Mouse (Mus musculus): ENCODE data around the gene Spint4. TPM values are rescaled to one million over a fixed set of nuclear protein-coding genes. Genes with fewer than 3 reads are reported as not detected.
"Not testable (repeated sequence)": the region's sequence is repeated elsewhere in the genome, so short reads cannot be mapped to it uniquely, and the experiment has no call there.

The Spint4 gene
- polyA plus RNA-seq, 1 experiment from 2014 or later, result not detected

- H3K36me3 ChIP-seq (replicated peaks), result no peaks in the 10 kb centered on the region
- no peak overlapping the region for H3K9ac ChIP-seq
- WGBS, result 87% methylated on average over 5 of the region's 5 CpGs
- no peaks in the 10 kb centered on the region for H3K4me1 ChIP-seq
- H3K9me3 ChIP-seq, result no peaks in the 10 kb centered on the region
- no peak overlapping the region for H3K4me2 ChIP-seq
- H3K27ac ChIP-seq, result no peak overlapping the region
- no peak for ATAC-seq (replicated peaks)
- no peak overlapping the region for H3K4me3 ChIP-seq
- H3K27me3 ChIP-seq (replicated peaks), result no peaks in the 10 kb centered on the region
Observed at GRCm38 (mm10) chr2:164700959-164701358, 2.7 kb downstream of the Spint4 start.

GRCm38 (mm10) chr2:164701761-164702160 lies 3.5 kb downstream of the Spint4 start:
- 83% methylated on average over 5 of the region's 5 CpGs for WGBS
- no peaks in the 10 kb centered on the region for H3K4me1 ChIP-seq
- H3K9me3 ChIP-seq, result no peaks in the 10 kb centered on the region
- no peak overlapping the region for H3K27ac ChIP-seq
- no peak for ATAC-seq (replicated peaks)
- H3K9ac ChIP-seq, result no peak overlapping the region
- no peaks in the 10 kb centered on the region for H3K27me3 ChIP-seq (replicated peaks)
- no peak overlapping the region for H3K4me3 ChIP-seq
- no peaks in the 10 kb centered on the region for H3K36me3 ChIP-seq (replicated peaks)
- H3K4me2 ChIP-seq, result no peak overlapping the region

DNA sequence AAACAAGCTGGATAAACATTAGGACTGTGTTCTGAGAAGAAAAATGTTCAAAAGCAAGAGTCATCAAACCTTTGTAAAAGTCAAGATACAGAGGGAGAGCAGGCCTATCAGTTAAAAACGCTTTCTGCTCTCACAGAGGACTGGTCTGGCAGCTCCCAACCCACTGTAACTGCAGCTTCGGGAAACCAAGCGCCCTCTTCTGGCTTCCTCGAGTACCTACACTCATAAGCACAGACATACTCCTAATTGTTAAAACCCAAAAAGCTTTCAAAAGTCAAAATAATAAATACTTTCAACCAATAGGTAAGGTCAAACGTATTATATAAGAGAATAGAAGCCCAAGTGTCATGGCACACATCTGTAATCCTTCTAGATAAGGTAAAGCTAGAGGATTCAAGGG lies 5.9 kb downstream of the Spint4 start:
- H3K9ac ChIP-seq, result no peak overlapping the region
- no peak overlapping the region for H3K4me2 ChIP-seq
- H3K27me3 ChIP-seq (replicated peaks), result no peaks in the 10 kb centered on the region
- no peak for ATAC-seq (replicated peaks)
- no peaks in the 10 kb centered on the region for H3K36me3 ChIP-seq (replicated peaks)
- no peaks in the 10 kb centered on the region for H3K4me1 ChIP-seq
- H3K27ac ChIP-seq, result no peak overlapping the region
- no peaks in the 10 kb centered on the region for H3K9me3 ChIP-seq
- H3K4me3 ChIP-seq, result no peak overlapping the region
- WGBS, result 80% methylated on average over 5 of the region's 5 CpGs

GRCm38 (mm10) chr2:164705328-164705727 lies 7.0 kb downstream of the Spint4 start:
- Histone ChIP-seq H3K9ac (no peak overlapping the region), H3K4me1 (no peaks in the 10 kb centered on the region), H3K36me3 (replicated peaks) (no peaks in the 10 kb centered on the region), H3K9me3 (no peaks in the 10 kb centered on the region), H3K4me2 (no peak overlapping the region), H3K4me3 (no peak overlapping the region), H3K27ac (no peak overlapping the region), H3K27me3 (replicated peaks) (no peaks in the 10 kb centered on the region)
- ATAC-seq (replicated peaks), result no peak
- 90% methylated on average over 6 of the region's 6 CpGs for WGBS

DNA sequence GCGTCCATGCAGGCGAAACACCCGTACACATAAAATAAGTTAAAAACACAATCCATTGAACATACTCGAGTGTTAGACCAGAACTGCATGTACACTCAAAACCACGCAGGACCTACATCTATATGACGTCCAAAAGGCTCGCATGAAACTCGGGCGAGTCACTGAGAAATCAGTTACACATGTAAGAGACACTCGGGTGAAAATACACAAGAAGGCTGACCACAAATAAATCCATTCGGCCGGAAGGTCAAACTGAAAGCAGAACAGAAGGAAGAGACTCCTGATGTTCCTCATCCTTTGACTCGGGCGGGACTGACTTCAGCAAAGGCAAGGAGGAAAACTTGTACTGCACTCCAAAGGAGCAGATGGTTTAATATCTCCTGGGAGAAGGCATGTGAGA lies 7.7 kb downstream of the Spint4 start:
- no peak overlapping the region for H3K4me2 ChIP-seq
- H3K27me3 ChIP-seq (replicated peaks), result no peaks in the 10 kb centered on the region
- H3K9ac ChIP-seq, result no peak overlapping the region
- H3K4me1 ChIP-seq, result no peaks in the 10 kb centered on the region
- no peaks in the 10 kb centered on the region for H3K36me3 ChIP-seq (replicated peaks)
- no peak overlapping the region for H3K27ac ChIP-seq
- ATAC-seq (replicated peaks), result no peak
- no peaks in the 10 kb centered on the region for H3K9me3 ChIP-seq
- 90% methylated on average over 14 of the region's 14 CpGs for WGBS
- no peak overlapping the region for H3K4me3 ChIP-seq

DNA sequence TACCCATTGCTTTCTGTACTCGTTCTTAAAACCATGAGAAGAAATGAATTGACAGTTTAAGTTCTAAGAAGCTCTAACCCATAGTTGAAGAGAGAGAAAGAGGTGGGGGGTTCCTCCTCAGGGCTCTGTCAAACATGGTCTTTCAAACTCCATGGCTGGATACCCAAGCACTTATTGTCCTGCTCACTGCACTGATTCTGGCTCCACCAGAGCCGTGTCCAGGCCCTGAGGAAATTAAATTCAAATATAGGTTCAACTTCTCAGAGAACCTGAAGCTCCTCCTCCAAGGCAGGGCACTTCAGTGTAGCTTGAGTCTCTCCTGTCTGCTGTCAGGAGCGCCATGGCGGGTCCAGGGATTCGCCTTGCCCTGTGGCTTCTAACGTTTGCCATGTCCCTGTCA lies 16.7 kb downstream of the Spint4 start, which contains the start of gene Spint5:
Gene Spint5, plus strand, starts transcription at position 301 of the 400 bp plus-strand sequence.
- Histone ChIP-seq H3K36me3 (replicated peaks) (no peaks in the 10 kb centered on the region), H3K4me1 (no peaks in the 10 kb centered on the region), H3K9me3 (no peaks in the 10 kb centered on the region), H3K9ac (no peak within 1 kb of the TSS), H3K27me3 (replicated peaks) (no peaks in the 10 kb centered on the region), H3K4me3 (no peak within 1 kb of the TSS), H3K27ac (no peak within 1 kb of the TSS), H3K4me2 (no peak within 1 kb of the TSS)
- no peak for ATAC-seq (replicated peaks)
- WGBS, result 80% methylated on average over 6 of the region's 6 CpGs

- not testable (repeated sequence) for H3K4me2 ChIP-seq; H3K9ac ChIP-seq; H3K36me3 ChIP-seq (replicated peaks); H3K9me3 ChIP-seq; H3K4me3 ChIP-seq; ATAC-seq (replicated peaks); H3K27ac ChIP-seq; H3K4me1 ChIP-seq; H3K27me3 ChIP-seq (replicated peaks)
- 93% methylated on average over 23 of the region's 23 CpGs for WGBS
Observed at GRCm38 (mm10) chr2:164716194-164716786, 18.0 kb downstream of the Spint4 start.

GRCm38 (mm10) chr2:164723276-164723675 lies 25.0 kb downstream of the Spint4 start:
- no peak overlapping the region for H3K9ac ChIP-seq
- no peak overlapping the region for H3K27ac ChIP-seq
- H3K27me3 ChIP-seq (replicated peaks), result no peaks in the 10 kb centered on the region
- H3K4me3 ChIP-seq, result no peak overlapping the region
- ATAC-seq (replicated peaks), result no peak
- H3K4me1 ChIP-seq, result no peaks in the 10 kb centered on the region
- 66% methylated on average over 4 of the region's 4 CpGs for WGBS
- H3K9me3 ChIP-seq, result no peaks in the 10 kb centered on the region
- no peaks in the 10 kb centered on the region for H3K36me3 ChIP-seq (replicated peaks)
- no peak overlapping the region for H3K4me2 ChIP-seq

DNA sequence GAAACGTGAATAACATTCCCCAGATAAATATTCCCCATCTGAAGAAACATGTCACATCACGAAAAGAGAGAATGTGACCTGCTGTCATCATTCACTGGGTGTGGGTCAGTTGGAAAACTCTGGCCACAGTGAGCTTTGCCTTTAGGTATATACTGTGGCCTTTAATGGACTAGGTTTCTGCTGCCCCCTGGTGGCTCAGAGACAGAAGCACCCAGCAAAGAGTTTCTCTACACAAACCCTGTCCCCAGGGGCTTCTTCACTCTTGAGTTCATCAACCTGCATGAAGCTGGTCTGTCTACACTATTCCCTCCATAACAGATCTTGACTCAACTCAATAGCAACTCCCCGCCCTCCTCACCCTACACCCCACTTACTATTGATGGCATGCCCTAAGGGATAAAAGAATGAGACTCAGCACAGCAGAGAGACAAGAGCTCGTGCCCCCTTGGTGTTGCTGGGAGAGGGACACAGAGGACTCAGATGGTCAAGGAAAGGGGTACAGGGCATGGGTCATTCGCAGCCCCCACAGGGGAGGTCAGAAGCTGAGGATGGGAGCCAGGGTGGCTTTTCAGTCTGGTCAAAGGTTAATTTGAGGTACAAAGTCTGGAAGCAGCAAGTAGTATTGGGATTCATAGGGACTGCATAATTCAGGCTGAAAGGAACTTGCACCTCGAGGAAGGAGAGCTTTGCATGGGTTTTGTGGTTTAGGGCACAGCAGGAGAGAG lies 27.8 kb downstream of the Spint4 start:
- WGBS, result 21% methylated on average over 6 of the region's 6 CpGs
- Histone ChIP-seq H3K9me3 (no peaks in the 10 kb centered on the region), H3K36me3 (replicated peaks) (no peaks in the 10 kb centered on the region), H3K9ac (no peak overlapping the region), H3K4me3 (no peak overlapping the region), H3K4me2 (no peak overlapping the region), H3K4me1 (no peaks in the 10 kb centered on the region), H3K27me3 (replicated peaks) (no peaks in the 10 kb centered on the region), H3K27ac (no peak overlapping the region)
- ATAC-seq (replicated peaks), result no peak

GRCm38 (mm10) chr2:164731719-164732118 lies 33.4 kb downstream of the Spint4 start:
- Histone ChIP-seq H3K27ac (no peak overlapping the region), H3K9ac (no peak overlapping the region), H3K4me1 (no peaks in the 10 kb centered on the region), H3K36me3 (replicated peaks) (no peaks in the 10 kb centered on the region), H3K9me3 (no peaks in the 10 kb centered on the region), H3K4me3 (no peak overlapping the region), H3K4me2 (no peak overlapping the region), H3K27me3 (replicated peaks) (no peaks in the 10 kb centered on the region)
- no peak for ATAC-seq (replicated peaks)
- WGBS, result 86% methylated on average over 5 of the region's 5 CpGs

GRCm38 (mm10) chr2:164733259-164733658 lies 35.0 kb downstream of the Spint4 start:
- no peaks in the 10 kb centered on the region for H3K4me1 ChIP-seq
- no peak overlapping the region for H3K4me3 ChIP-seq
- H3K9ac ChIP-seq, result no peak overlapping the region
- no peaks in the 10 kb centered on the region for H3K27me3 ChIP-seq (replicated peaks)
- H3K27ac ChIP-seq, result no peak overlapping the region
- 93% methylated on average over 2 of the region's 2 CpGs for WGBS
- H3K36me3 ChIP-seq (replicated peaks), result no peaks in the 10 kb centered on the region
- no peaks in the 10 kb centered on the region for H3K9me3 ChIP-seq
- no peak for ATAC-seq (replicated peaks)
- no peak overlapping the region for H3K4me2 ChIP-seq

DNA sequence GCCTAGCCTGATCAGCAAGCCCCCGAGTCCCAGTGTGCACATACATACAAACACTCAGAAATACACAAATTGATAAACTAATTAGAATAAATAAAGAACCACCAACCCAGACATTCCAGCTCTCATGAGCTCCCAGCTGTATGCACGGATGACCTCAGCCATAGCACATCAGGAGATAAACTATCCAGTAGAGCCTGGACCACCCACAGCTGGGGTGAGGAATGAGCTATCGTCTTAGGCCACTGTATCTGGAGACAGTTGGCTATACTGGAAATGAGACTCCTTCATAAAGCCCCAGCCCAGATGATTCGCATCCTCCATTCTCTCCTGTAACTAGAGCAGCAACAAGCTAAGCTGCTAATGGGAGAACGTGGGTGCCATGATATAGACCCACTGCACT lies 36.5 kb downstream of the Spint4 start:
- no peaks in the 10 kb centered on the region for H3K4me1 ChIP-seq
- H3K9ac ChIP-seq, result no peak overlapping the region
- no peaks in the 10 kb centered on the region for H3K36me3 ChIP-seq (replicated peaks)
- H3K27me3 ChIP-seq (replicated peaks), result no peaks in the 10 kb centered on the region
- H3K4me2 ChIP-seq, result no peak overlapping the region
- no peak overlapping the region for H3K4me3 ChIP-seq
- H3K9me3 ChIP-seq, result no peaks in the 10 kb centered on the region
- WGBS, result 90% methylated on average over 5 of the region's 5 CpGs
- no peak overlapping the region for H3K27ac ChIP-seq
- no peak for ATAC-seq (replicated peaks)

DNA sequence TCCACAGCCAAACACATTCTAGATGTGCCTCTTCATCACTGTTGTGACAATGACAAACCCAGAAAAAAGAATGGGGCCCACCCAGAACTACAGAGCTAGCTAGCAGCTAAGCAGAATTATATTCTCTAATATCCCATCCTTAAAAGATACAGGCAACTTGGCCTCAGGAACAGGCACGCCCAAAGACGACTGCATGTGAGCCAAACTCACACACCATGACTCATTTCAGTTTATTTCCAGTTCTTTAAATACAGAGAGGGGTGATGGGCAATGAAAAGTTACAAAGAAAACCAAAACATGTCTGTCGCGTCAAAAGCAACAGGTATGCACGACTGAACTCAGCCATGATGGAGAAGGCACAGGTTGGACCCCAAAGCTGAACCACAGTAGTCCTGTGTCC lies 37.1 kb downstream of the Spint4 start:
- Histone ChIP-seq H3K27ac (no peak overlapping the region), H3K27me3 (replicated peaks) (no peaks in the 10 kb centered on the region), H3K9ac (no peak overlapping the region), H3K4me2 (no peak overlapping the region), H3K4me1 (no peaks in the 10 kb centered on the region), H3K36me3 (replicated peaks) (no peaks in the 10 kb centered on the region), H3K9me3 (no peaks in the 10 kb centered on the region), H3K4me3 (no peak overlapping the region)
- no peak for ATAC-seq (replicated peaks)
- WGBS, result 90% methylated on average over 5 of the region's 5 CpGs
